Mouse (Mus musculus) lung, embryonic 15.5 days (tissue): ENCODE results near the gene Nup62cl. TPM values are rescaled to one million over a fixed set of nuclear protein-coding genes. Genes with fewer than 3 reads are reported as not detected.
A peak's percentile ranks its signal among the peaks of the same experiment; 100 is the strongest.

ENCODE experiments used
- ATAC-seq: fragments of 200-750 bp; cut with Nextera tagmentation; 2 replicates; pipeline ENCODE4 v1.8.0; 2017; ENCODE audit warnings: moderate number of reproducible peaks, borderline replicate concordance; ENCODE audit not compliant: low FRiP score, low TSS enrichment; ENCODE audit errors: extremely low read depth
- H3K27ac ChIP-seq: fragments of 300-500 bp; sonication (generic); 2 replicates; pipeline ENCODE4 v1.5.1; 2015; ENCODE audit warnings: moderate library complexity, mild to moderate bottlenecking, inconsistent platforms
- H3K27me3 ChIP-seq: fragments of 300-500 bp; sonication (generic); 2 replicates; pipeline ENCODE4 v1.6.1; 2015; ENCODE audit warnings: inconsistent platforms
- H3K36me3 ChIP-seq: fragments of 300-500 bp; sonication (generic); 2 replicates; pipeline ENCODE4 v1.6.1; 2015; ENCODE audit warnings: inconsistent platforms
- H3K4me1 ChIP-seq: fragments of 300-500 bp; sonication (generic); 2 replicates; pipeline ENCODE4 v1.6.1; 2015; ENCODE audit warnings: inconsistent platforms
- H3K4me2 ChIP-seq: fragments of 300-500 bp; sonication (generic); 2 replicates; pipeline ENCODE4 v1.6.1; 2015; ENCODE audit warnings: inconsistent platforms, mild to moderate bottlenecking, moderate library complexity
- H3K4me3 ChIP-seq: fragments of 300-500 bp; sonication (generic); 2 replicates; pipeline ENCODE4 v1.5.1; 2015; ENCODE audit warnings: mild to moderate bottlenecking, inconsistent platforms
- H3K9ac ChIP-seq: fragments of 300-500 bp; sonication (generic); 2 replicates; pipeline ENCODE4 v1.6.1; 2015; ENCODE audit warnings: inconsistent platforms
- H3K9me3 ChIP-seq: fragments of 300-500 bp; sonication (generic); 2 replicates; pipeline ENCODE4 v1.6.1; 2016; ENCODE audit warnings: inconsistent platforms
- WGBS: fragments of 180-500 bp; shearing (Covaris S2); methylation state at CpG from one replicate; pipeline ENCODE4 v1.1.7; 2015; 5-methylcytosine and 5-hydroxymethylcytosine counted together
- polyA plus RNA-seq: library from polyadenylated mRNA; unstranded; fragments of >200 nt; fragmentation: Nextera tagmentation; extraction: Ambion mirVana; gene quantifications from 2 replicates; pipeline ENCODE4 v1.2.1, GENCODE M21; 2015

The Nup62cl gene
- polyA plus RNA-seq, result 2.9 and 3.5 TPM in 2 replicates

DNA sequence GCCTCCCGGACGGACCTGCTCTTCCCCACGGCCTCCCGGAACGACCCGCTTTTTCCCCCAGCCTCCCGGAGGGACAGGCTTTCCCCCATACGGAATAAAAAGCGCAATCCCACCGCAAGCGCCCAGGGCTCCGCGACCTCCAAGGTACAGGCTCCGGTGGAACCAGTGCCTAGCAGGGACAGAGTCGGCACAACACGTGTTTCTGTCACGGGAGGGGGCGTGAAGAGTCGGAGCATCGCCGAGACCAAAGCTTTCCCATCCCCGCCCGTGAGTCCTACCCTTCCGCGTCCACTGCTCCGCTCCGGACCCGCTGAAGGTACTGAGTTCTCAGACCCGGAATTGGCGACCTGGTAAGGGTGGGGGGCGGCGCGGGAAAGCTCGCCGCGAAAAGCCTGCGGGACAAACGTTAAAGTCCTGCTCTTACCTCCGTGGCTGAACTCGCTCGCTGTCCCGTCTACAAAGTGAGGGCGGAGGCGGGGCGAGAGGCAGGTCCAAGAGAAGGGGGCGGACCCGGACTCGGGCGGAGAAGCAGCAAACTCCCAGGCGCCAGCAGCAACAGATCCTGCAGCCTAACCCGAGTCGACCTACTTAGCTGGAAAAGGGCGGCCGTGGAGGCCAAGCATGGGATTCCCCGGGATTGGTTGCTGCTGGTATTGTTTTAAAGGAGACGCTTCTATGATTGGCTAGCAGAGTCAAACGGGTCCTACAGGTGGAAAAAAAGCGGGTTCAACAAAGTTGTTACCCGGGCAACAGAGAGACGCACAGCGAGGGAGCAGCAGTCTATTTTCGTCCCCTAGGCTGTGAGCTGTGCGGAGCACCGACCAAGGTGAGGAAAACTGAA, at the start of gene Nup62cl, which contains the start of gene Pih1h3b:
Gene Nup62cl (minus strand): TSS at position 578 of the 841 bp plus-strand sequence.
Gene Pih1h3b (plus strand): TSS at position 745 of the 841 bp plus-strand sequence.
- Histone ChIP-seq H3K36me3 (no peaks in the 10 kb centered on the region), H3K9me3 (no peaks in the 10 kb centered on the region), H3K4me1 (no peaks in the 10 kb centered on the region), H3K4me2 (peak within 1 kb of the TSS; percentile 60), H3K4me3 (peak within 1 kb of the TSS; percentile 34), H3K27ac (no peak within 1 kb of the TSS), H3K9ac (no peak within 1 kb of the TSS), H3K27me3 (peaks cover 26% of the 10 kb centered on the region)
- WGBS, result 19% methylated on average over 62 of the region's 64 CpGs
- peak; percentile 80 for ATAC-seq

DNA sequence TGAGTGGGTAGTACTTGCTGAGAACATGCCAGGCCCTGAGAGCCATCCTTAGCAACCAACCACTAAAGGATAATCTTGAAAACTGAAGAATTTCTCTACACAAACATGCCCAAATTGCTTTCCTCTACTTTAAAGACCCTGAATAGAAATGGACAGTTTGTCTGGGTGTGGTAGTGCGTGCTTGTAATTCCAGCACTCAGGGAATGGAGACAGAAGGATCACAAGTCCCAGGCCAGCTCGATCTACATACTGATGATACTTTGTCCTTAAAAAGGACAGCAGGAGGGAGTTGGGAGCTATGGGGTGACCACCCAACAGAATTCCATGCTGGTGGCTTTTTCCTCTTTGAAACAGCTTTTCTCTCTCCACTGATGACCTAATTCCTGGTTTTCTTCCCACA, 31.6 kb upstream of the Nup62cl start:
- H3K9ac ChIP-seq, result no peak overlapping the region
- H3K4me3 ChIP-seq, result no peak overlapping the region
- no peak overlapping the region for H3K4me2 ChIP-seq
- 63% methylated on average over 2 of the region's 2 CpGs for WGBS
- no peak for ATAC-seq
- no peak overlapping the region for H3K27ac ChIP-seq
- no peaks in the 10 kb centered on the region for H3K36me3 ChIP-seq
- H3K27me3 ChIP-seq, result peaks cover 6% of the 10 kb centered on the region; the same call in 1 of the 2 replicates
- no peaks in the 10 kb centered on the region for H3K9me3 ChIP-seq
- H3K4me1 ChIP-seq, result no peaks in the 10 kb centered on the region

DNA sequence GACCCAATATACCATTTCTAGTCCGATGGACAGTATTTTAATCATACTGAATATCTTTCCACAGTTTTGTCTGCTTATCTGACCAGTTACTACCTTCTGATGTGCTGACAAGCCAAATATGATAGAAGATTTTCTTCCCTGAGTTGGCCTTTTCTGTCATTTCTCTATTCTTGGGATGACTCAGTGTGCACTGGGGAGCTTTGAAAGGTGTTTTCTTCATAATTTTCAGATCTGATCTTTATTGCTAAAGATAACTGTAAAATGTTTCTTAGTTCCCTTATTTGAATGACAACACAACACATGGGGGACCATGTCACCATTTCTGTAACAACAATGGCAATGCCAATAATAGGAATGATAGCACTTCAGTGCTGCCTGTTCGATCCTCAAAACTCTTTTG, 20.0 kb upstream of the Nup62cl start:
- ATAC-seq, result no peak
- WGBS, result 87% methylated on average over 2 of the region's 2 CpGs
- Histone ChIP-seq H3K4me1 (no peaks in the 10 kb centered on the region), H3K9ac (no peak overlapping the region), H3K27me3 (no peaks in the 10 kb centered on the region), H3K9me3 (no peaks in the 10 kb centered on the region), H3K4me2 (no peak overlapping the region), H3K4me3 (no peak overlapping the region), H3K36me3 (no peaks in the 10 kb centered on the region), H3K27ac (no peak overlapping the region)

DNA sequence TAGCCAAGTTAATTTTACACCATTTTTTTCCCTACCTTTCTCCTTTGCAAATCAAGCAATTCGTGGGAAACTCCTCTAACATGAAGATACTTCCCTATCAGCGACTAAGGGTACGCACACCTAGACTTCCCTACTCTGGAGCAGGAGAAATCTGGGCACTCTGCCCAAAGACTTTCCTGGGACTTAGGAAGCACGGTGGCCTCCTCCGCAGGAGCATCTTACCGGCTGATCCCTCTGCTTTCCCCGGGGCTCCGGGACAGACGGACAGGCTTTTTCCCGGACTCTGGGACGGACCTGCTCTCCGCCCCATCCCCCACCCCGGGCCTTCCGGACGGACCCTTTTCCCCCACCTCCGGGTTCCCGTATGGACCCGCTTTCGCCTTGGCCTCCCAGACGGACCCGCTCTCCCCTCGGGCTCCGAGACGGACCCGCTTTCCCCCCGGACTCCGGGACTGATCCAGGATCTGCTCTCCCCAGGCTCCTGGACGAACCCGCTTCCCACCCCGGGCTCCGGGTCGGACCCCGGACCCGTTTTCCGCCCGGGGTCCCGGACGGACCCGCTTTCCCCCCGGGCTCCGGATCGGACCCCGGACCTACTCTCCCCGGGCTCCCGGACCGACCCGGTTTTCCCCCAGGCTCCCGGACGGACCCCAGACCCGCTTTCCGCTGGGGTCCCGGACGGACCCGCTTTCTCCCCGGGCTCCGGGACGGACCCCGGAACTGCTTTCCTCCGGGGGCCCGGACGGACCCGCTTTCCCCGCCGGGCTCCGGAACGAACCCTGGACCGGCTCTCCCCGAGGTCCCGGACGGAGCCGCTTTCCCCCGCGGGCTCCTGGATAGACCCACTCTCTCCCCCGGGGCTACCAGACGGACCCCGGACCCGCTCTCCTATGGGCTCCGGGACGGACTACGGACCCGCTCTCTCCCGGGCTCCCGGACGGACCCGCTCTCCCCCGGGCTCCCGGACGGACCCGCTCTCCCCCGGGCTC, 1.3 kb downstream of the Nup62cl start:
- Histone ChIP-seq H3K36me3 (no peaks in the 10 kb centered on the region), H3K9me3 (no peaks in the 10 kb centered on the region), H3K4me2 (peak overlapping the region; percentile 60), H3K9ac (no peak overlapping the region), H3K27me3 (peaks cover 26% of the 10 kb centered on the region), H3K4me3 (peak overlapping the region; percentile 34), H3K27ac (no peak overlapping the region), H3K4me1 (no peaks in the 10 kb centered on the region)
- no peak for ATAC-seq
- WGBS, result 20% methylated on average over 80 of the region's 90 CpGs

DNA sequence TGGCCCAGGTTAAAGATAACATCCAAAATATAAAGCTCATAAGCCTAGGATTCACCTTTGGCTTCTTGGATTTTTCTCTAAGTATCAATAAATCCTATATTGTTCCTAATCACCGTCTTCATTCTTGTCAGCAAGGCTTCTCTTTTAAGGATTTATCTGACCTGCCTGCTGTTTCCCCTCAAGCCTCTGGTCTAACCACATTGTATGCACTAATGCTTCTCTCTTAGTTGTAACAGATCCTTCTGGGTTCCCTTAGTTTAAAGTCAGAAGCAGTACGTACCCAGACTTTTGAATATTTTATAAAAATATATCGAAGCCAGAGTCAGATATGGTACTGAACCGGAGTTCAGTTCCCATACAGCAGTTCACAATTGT, 63.8 kb downstream of the Nup62cl start:
- no peaks in the 10 kb centered on the region for H3K4me1 ChIP-seq
- H3K4me2 ChIP-seq, result peak overlapping the region; percentile 47; the same call in 1 of the 2 replicates
- ATAC-seq, result no peak
- no peaks in the 10 kb centered on the region for H3K36me3 ChIP-seq
- no peaks in the 10 kb centered on the region for H3K27me3 ChIP-seq
- WGBS, result 80% methylated on average over 4 of the region's 4 CpGs
- no peak overlapping the region for H3K27ac ChIP-seq
- H3K4me3 ChIP-seq, result peak overlapping the region; percentile 54
- no peaks in the 10 kb centered on the region for H3K9me3 ChIP-seq
- H3K9ac ChIP-seq, result no peak overlapping the region

DNA sequence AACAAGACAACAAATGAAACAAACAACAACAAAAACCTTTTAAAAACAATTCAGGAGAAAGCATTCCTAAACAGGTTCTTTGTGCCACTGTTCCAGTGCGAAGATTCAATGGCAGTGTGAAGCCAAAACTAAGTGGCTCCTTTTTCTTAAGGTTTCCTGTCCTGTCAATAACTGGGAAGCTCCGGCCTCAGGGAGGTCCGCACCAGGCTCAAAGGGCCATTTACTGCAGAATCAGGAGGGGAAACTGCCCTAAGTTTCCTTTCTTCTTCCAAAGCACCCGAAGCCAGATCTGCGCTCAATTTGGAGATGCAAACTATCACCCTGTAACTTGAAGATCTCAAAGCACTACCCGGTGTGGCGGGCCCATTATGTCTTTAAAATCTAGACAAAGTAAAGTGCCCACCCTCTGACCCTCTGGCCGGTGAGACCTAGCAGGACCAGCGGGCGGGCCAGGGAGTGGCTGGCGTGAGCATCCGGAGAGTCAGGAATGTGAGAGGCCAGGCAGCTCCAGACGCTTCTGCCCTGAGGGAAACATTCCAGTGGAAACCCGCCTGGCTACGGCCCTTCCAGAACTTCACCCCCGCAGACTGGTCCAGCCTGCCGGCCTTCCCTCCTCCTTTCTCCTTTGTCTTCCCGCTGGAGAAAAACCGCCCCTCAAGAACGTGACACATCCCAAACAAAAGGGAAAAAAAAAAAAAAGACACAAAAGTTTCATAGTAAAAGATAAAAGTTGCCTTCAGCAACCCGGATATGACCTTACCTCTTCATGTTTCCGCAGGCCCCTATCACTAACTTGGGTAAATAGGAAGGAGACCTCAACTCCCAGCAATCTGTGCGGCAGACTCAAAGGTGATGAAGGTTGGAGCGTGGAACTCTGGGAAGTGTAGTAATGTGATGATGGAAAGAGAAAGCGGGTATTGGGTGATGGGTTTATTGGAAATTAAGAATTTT, 64.5 kb downstream of the Nup62cl start, which contains the start of gene Rbm41:
Gene Rbm41 (minus strand): TSS at position 856 of the 951 bp plus-strand sequence.
- WGBS, result 10% methylated on average over 24 of the region's 25 CpGs
- H3K4me3 ChIP-seq, result peak within 1 kb of the TSS; percentile 54
- H3K27ac ChIP-seq, result peak within 1 kb of the TSS; percentile 53
- peak within 1 kb of the TSS; percentile 54 for H3K9ac ChIP-seq
- no peaks in the 10 kb centered on the region for H3K9me3 ChIP-seq
- no peaks in the 10 kb centered on the region for H3K4me1 ChIP-seq
- H3K27me3 ChIP-seq, result no peaks in the 10 kb centered on the region
- 0 out of 2 replicates have a peak, but pooled peaks cover 4% of the 10 kb centered on the region for H3K36me3 ChIP-seq
- H3K4me2 ChIP-seq, result peak within 1 kb of the TSS; percentile 47
- ATAC-seq, result peak; percentile 89; the same call in 1 of the 2 replicates

DNA sequence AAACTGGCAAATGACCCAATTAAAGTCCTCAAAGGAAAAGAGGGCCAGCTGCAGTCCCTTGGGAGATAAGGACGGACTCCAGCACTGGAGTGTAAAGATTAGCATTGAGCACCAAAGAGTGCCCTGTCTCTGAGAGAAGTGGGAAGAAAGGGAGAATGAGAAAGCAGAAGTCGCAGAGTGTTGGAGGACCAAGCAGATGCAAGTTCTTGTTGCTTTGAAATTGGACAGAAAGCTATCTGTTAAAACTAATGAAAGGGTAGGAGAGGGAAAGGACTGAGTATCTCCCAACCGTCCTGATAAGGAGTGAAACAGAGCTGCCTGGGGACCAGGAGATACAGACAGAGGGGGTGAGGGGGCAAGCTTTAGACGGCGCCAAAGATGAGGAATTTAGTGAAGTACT, 80.4 kb downstream of the Nup62cl start:
- no peak for ATAC-seq
- no peak overlapping the region for H3K27ac ChIP-seq
- H3K4me2 ChIP-seq, result no peak overlapping the region
- H3K9ac ChIP-seq, result no peak overlapping the region
- no peaks in the 10 kb centered on the region for H3K4me1 ChIP-seq
- 74% methylated on average over 5 of the region's 5 CpGs for WGBS
- no peaks in the 10 kb centered on the region for H3K27me3 ChIP-seq
- H3K9me3 ChIP-seq, result no peaks in the 10 kb centered on the region
- no peaks in the 10 kb centered on the region for H3K36me3 ChIP-seq
- no peak overlapping the region for H3K4me3 ChIP-seq

Other genes starting within 250 kb of the Nup62cl start
- gene Morc4, start 191.0 kb downstream of the Nup62cl start, polyA plus RNA-seq, result 16.1 and 16.3 TPM in 2 replicates
- gene Rbm41, start 64.1 kb downstream of the Nup62cl start, polyA plus RNA-seq, result 4.4 and 4.7 TPM in 2 replicates
- gene Pih1h3b, start 167 bp upstream of the Nup62cl start, polyA plus RNA-seq, result 0.29 TPM in 1 of 2 replicates, not detected in the other